8 mouse cellular contexts compared by ENCODE assay signal in genomic region chr4:116991366-116991765, GRCm38 (mm10). TPM values are rescaled to one million over a fixed set of nuclear protein-coding genes. Genes with fewer than 3 reads are reported as not detected.
DNase-seq lines count a peak whose midpoint lies in the region; ATAC-seq lines count a peak whose summit lies in the region.

No protein-coding gene starts in this region.

- H3K4me3 ChIP-seq in heart, embryonic 12.5 days, result no peak overlapping the region

- H3K9ac ChIP-seq in heart, embryonic 12.5 days, result no peak overlapping the region

- no peak overlapping the region for H3K27ac ChIP-seq in heart, embryonic 12.5 days (ENCODE audit: poor library complexity, severe bottlenecking)

- peak; percentile 96 for DNase-seq in heart, adult 11 months
- peak; percentile 87 for DNase-seq in adrenal gland, postnatal 10 days
- peak; percentile 70 for DNase-seq in embryo, embryonic 11.5 days (ENCODE audit: low read depth, low spot score)
- peak; percentile 76 for DNase-seq in heart, adult 8-10 months (ENCODE audit: low spot score)
- DNase-seq in layer of hippocampus, postnatal 10 days (ENCODE audit: low spot score in 2 of 2), result peak; percentile 88 to 89
- peak; percentile 85 for DNase-seq in right cerebral cortex, postnatal 4 days

- WGBS in heart, embryonic 12.5 days, result 10% methylated on average over 7 of the region's 7 CpGs

- H3K4me1 ChIP-seq in heart, embryonic 12.5 days (replicated peaks), result peaks cover 19% of the 10 kb centered on the region

- H3K9me3 ChIP-seq in heart, embryonic 12.5 days (replicated peaks), result no peaks in the 10 kb centered on the region

- no peaks in the 10 kb centered on the region for H3K27me3 ChIP-seq in heart, embryonic 12.5 days (replicated peaks)

- no peak for ATAC-seq in heart, embryonic 12.5 days (ENCODE audit: insufficient number of reproducible peaks, low FRiP score)
- ATAC-seq in megakaryocyte, adult 5-6 weeks (ENCODE audit: poor library complexity, severe bottlenecking), result peak; percentile 53

- H3K36me3 ChIP-seq in heart, embryonic 12.5 days, result peaks cover 27% of the 10 kb centered on the region

- H3K4me2 ChIP-seq in heart, embryonic 12.5 days, result no peak overlapping the region

RNA-seq across cellular contexts. Expression of gene Urod, which starts 2.8 kb away (rescaled TPM):
- polyA plus RNA-seq in heart, embryonic 12.5 days (2016; fragmentation: Nextera tagmentation; extraction: Ambion mirVana), result 90.9 and 92.2 TPM in 2 replicates
- total RNA-seq in adrenal gland, postnatal 10 days (2021), result 100 to 1,000 TPM; 122 to 150 TPM
- total RNA-seq in heart, adult 8-10 months (2022), result 100 to 1,000 TPM in 1 of 4 experiments, 10 to 100 TPM in 3; 85.5 to 108 (median 91.8) TPM
- total RNA-seq in layer of hippocampus, postnatal 10 days (2021), result 10 to 100 TPM; 42.4 to 45.4 TPM
- 48.9 and 55.7 TPM in 2 replicates for total RNA-seq in megakaryocyte, adult 5-6 weeks (2015)
- 32.0 and 46.4 TPM in 2 replicates for total RNA-seq in megakaryocyte, adult 5-6 weeks (2017)

RNA-seq across cellular contexts. Expression of gene Hectd3, which starts 3.8 kb away (rescaled TPM):
- 6.8 and 8.0 TPM in 2 replicates for polyA plus RNA-seq in heart, embryonic 12.5 days (2016; fragmentation: Nextera tagmentation; extraction: Ambion mirVana)
- 10 to 100 TPM; 24.8 to 27.0 TPM for total RNA-seq in adrenal gland, postnatal 10 days (2021)
- total RNA-seq in heart, adult 8-10 months (2022), result 10 to 100 TPM; 16.7 to 20.6 (median 17.7) TPM
- 10 to 100 TPM; 44.3 to 52.2 TPM for total RNA-seq in layer of hippocampus, postnatal 10 days (2021)
- total RNA-seq in megakaryocyte, adult 5-6 weeks (2015), result 9.5 and 10.1 TPM in 2 replicates
- 18.9 and 20.0 TPM in 2 replicates for total RNA-seq in megakaryocyte, adult 5-6 weeks (2017)

RNA-seq across cellular contexts. Expression of gene Eif2b3, which starts 27.8 kb away (rescaled TPM):
- polyA plus RNA-seq in heart, embryonic 12.5 days (2016; fragmentation: Nextera tagmentation; extraction: Ambion mirVana), result 25.2 and 29.2 TPM in 2 replicates
- 10 to 100 TPM; 29.3 to 32.3 TPM for total RNA-seq in adrenal gland, postnatal 10 days (2021)
- total RNA-seq in heart, adult 8-10 months (2022), result 10 to 100 TPM; 13.5 to 18.2 (median 15.0) TPM
- 10 to 100 TPM; 26.1 to 27.0 TPM for total RNA-seq in layer of hippocampus, postnatal 10 days (2021)
- total RNA-seq in megakaryocyte, adult 5-6 weeks (2015), result 10.9 and 18.2 TPM in 2 replicates
- total RNA-seq in megakaryocyte, adult 5-6 weeks (2017), result 11.3 and 20.2 TPM in 2 replicates
